In genomic region chr10:37136981-37137518, GRCm38 (mm10) we compare ENCODE assay signal across 8 mouse cellular contexts. TPM values are rescaled to one million over a fixed set of nuclear protein-coding genes. Genes with fewer than 3 reads are reported as not detected.
A peak's percentile ranks its signal among the peaks of the same experiment; 100 is the strongest.
DNase-seq lines count a peak whose midpoint lies in the region; ATAC-seq lines count a peak whose summit lies in the region.

No protein-coding gene starts in this region.

- peak overlapping the region; percentile 59 for H3K4me2 ChIP-seq in hindbrain, embryonic 15.5 days

- 0 out of 2 replicates have a peak, but pooled peaks cover 12% of the 10 kb centered on the region for H3K36me3 ChIP-seq in hindbrain, embryonic 15.5 days

- H3K9me3 ChIP-seq in hindbrain, embryonic 15.5 days: no peaks in the 10 kb centered on the region

- peak; percentile 84 for DNase-seq in T-cell, adult 2 months (ENCODE audit: low spot score)
- peak; percentile 97 to 98 for DNase-seq in cerebellum, postnatal 25 days
- peak; percentile 92 to 93 for DNase-seq in frontal cortex, postnatal 36 days (ENCODE audit: low spot score in 2 of 2)
- peak; percentile 82 for DNase-seq in left cerebral cortex, adult 11 months (ENCODE audit: low spot score)
- DNase-seq in lung, postnatal 36 days: peak; percentile 92
- peak; percentile 87 for DNase-seq in retina, embryonic 14.5 days (ENCODE audit: low spot score)
- DNase-seq in thymus, postnatal 36 days: peak; percentile 95

- peak overlapping the region; percentile 91 for H3K4me3 ChIP-seq in hindbrain, embryonic 15.5 days

- H3K27ac ChIP-seq in hindbrain, embryonic 15.5 days (replicated peaks): peak overlapping the region; percentile 100

- peak overlapping the region; percentile 100 for H3K9ac ChIP-seq in hindbrain, embryonic 15.5 days

- ATAC-seq in hindbrain, embryonic 15.5 days (ENCODE audit: low FRiP score, low read depth): peak; percentile 39

- WGBS in hindbrain, embryonic 15.5 days: under 1% methylated on average over 29 of the region's 49 CpGs

- H3K27me3 ChIP-seq in hindbrain, embryonic 15.5 days: no peaks in the 10 kb centered on the region

- H3K4me1 ChIP-seq in hindbrain, embryonic 15.5 days (replicated peaks): peaks cover 26% of the 10 kb centered on the region

RNA-seq across cellular contexts. Expression of gene Marcks, which starts 1.7 kb away (rescaled TPM):
- 178 and 197 TPM in 2 replicates for polyA plus RNA-seq in hindbrain, embryonic 15.5 days (2015; fragmentation: Nextera tagmentation; extraction: Ambion mirVana)

Comparison
In these comparisons a context has a peak if more than half of its experiments do, and no peak if none do; other contexts are left out.
1. Peak in every context shown above with its lines: DNase-seq, ATAC-seq, H3K4me3 ChIP-seq and H3K27ac ChIP-seq.